Mouse (Mus musculus) layer of hippocampus, adult 2 months (tissue): Measurements from ENCODE around the gene Syndig1. TPM values are rescaled to one million over a fixed set of nuclear protein-coding genes. Genes with fewer than 3 reads are reported as not detected.

Source experiments
- DNase-seq, 2 experiments: peaks; one replicate each; pipeline ENCODE4 v3.0.0; 2022; ENCODE audit warnings: low spot score in 2 of 2
- H3K27ac ChIP-seq: fragments of 200-600 bp; 2 replicates; pipeline ENCODE4 v1.8.1; 2022
- H3K4me3 ChIP-seq: fragments of 200-600 bp; 2 replicates; pipeline ENCODE4 v1.8.1; 2022; ENCODE audit warnings: mild to moderate bottlenecking
- CTCF ChIP-seq: fragments of 200-600 bp; conservative IDR thresholded peaks from 2 replicates; pipeline ENCODE4 v1.8.1; 2022; ENCODE audit warnings: antibody characterized with exemption, mild to moderate bottlenecking, moderate library complexity
- total RNA-seq, 2 experiments: library from RNA; stranded (reverse); gene quantifications; 2 replicates each; pipeline ENCODE4 v1.2.3; 2021

Syndig1 gene
- total RNA-seq, 2 experiments from 2014 or later: 37.8 to 41.5 TPM

DNA sequence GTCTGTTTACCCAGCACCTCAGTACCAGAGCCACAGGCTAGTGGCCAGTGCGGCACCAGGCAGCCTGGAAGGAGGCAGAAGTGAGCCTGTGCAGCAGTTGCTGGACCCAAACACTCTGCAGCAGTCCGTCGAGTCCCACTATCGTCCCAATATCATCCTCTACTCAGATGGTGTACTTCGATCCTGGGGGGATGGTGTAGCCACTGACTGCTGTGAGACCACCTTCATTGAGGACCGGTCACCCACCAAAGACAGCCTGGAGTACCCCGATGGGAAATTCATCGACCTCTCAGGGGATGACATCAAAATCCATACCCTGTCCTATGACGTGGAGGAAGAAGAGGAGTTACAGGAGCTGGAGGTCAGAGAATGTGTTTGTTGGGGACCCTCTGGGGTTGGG is 70.6 kb downstream of the Syndig1 start:
- no peak for DNase-seq
- Histone ChIP-seq H3K27ac (no peak overlapping the region), H3K4me3 (no peak overlapping the region)
- TF ChIP-seq CTCF: no peak

DNA sequence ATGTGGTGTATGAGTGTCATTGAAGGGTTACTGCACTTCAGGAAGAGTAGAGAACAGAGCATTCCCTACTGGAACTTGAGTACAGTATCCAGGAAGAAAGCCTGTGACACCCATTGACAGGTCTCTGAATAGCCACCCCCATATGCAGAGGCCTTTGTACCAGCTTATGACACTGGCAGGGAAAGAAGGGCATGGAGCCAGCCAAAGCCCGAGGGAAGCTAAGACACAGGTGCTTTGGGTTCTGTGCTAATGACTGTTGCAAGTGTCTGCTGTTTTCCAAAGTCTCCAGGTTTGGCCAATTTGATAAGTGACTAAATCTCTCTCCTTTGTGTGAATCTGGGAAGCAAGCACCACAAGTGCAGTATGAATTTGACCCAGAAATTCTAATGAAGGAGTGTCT is 71.6 kb downstream of the Syndig1 start:
- Histone ChIP-seq H3K4me3 (no peak overlapping the region), H3K27ac (no peak overlapping the region)
- TF ChIP-seq CTCF: no peak
- no peak for DNase-seq

- no peak for DNase-seq
- no peak for TF ChIP-seq CTCF
- Histone ChIP-seq H3K4me3 (no peak overlapping the region), H3K27ac (no peak overlapping the region)
Measured at GRCm38 (mm10) chr2:149904405-149904804, 75.4 kb downstream of the Syndig1 start.

DNA sequence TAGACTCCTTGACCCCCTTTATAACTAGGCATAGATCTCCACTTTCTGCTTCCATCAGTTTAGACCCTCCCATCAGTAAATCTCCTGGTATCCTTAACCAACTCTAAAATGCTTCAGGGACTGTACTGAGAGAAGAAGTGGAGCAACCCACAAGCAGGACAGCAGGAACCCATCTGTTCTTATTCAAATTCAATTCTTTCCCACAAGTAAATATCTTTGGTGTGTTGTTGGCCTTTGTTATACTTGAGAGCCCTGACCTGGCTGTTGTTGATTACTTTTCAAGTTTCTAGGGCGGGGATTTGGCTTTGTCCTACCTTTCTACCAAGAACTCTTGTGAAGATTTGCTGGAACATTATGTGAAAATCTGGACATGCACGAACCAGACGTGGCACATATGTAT is 77.7 kb downstream of the Syndig1 start:
- TF ChIP-seq CTCF: no peak
- no peak for DNase-seq
- Histone ChIP-seq H3K4me3 (no peak overlapping the region), H3K27ac (no peak overlapping the region)

DNA sequence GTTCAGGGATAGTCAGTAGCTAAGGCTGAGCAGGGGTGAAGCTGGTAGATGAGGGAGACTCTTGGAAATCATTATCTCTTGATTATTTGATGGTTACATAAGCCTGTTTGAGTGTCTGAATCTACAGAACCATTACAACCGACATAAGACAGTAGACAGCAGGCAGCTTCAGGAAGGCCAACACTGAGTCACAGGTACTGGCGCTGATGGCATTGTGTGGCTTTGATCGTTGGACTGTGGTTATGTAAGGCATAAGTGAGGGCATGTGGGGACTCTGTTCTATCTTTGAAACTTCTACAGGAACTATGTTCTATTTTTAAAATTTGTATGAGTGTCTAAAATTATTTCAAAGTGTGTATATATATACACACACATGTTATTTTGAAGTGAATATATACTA is 88.2 kb downstream of the Syndig1 start:
- DNase-seq: no peak

DNA sequence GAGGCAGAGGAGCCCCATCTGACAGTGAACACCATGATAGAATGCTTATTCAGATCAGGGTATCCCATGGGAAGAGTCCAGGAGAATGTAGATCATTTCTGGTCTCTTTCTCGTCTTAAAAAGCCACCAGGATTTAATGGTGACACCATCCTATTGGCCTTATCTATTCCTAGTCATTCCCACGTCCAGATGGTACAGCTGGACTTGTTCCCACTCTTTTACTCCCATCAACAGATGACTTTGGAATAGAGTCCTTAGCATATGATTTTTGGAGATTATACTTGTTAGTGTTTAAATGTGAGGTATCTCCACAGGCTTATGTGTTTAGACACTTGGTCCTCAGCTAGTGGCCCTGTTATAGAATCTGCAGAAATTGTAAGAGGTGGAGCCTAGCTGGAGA is 94.5 kb downstream of the Syndig1 start:
- H3K4me3 ChIP-seq: no peak overlapping the region
- DNase-seq: no peak

More for the DNA sequence above, 88.2 kb downstream of the Syndig1 start:
- Histone ChIP-seq H3K27ac (no peak overlapping the region), H3K4me3 (no peak overlapping the region)
- no peak for TF ChIP-seq CTCF

DNA sequence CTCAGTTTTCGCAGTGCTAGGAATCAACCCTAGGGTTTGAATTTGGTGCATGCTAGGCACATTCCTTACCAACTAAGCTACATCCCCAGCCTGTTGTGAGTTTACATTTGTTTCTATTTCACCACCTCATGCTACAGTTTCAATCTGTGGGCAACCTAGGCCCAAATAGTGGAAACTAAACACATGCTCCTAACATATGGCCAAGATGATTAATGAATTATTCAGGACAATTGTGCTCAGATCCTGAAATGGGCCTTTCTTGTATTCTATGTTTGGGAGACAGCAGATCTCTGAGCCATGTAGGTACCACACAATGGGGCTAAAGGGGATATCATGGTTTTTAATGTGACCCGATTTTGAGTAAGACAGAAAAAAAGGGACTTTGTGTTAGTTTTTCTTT is 96.9 kb downstream of the Syndig1 start:
- Histone ChIP-seq H3K27ac (no peak overlapping the region), H3K4me3 (no peak overlapping the region)
- no peak for TF ChIP-seq CTCF
- no peak for DNase-seq

More for the DNA sequence above, 94.5 kb downstream of the Syndig1 start:
- no peak for TF ChIP-seq CTCF
- no peak overlapping the region for H3K27ac ChIP-seq

GRCm38 (mm10) chr2:149927001-149927400 is 98.0 kb downstream of the Syndig1 start:
- Histone ChIP-seq H3K4me3 (no peak overlapping the region), H3K27ac (no peak overlapping the region)
- no peak for TF ChIP-seq CTCF
- no peak for DNase-seq

DNA sequence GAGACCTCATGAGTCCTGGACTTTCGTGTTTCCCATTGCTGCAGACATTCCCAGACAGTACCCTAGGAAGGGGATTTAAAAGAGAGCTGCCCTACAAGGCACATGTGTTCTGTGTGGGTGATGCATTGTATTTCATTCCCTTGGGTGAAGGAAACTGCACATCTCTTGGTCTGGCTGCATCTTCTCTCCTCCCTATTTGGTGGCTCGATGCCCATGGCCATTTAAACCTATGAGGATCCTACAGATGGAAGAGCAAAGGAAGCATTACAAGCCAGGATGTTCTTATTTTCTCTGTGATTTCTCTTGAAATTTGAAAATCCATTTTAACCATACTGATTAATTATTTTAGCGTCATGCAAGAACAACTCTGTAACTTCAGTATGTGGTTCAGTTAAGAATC is 98.5 kb downstream of the Syndig1 start:
- no peak for DNase-seq
- no peak overlapping the region for H3K4me3 ChIP-seq
- no peak for TF ChIP-seq CTCF
- H3K27ac ChIP-seq: no peak overlapping the region

DNA sequence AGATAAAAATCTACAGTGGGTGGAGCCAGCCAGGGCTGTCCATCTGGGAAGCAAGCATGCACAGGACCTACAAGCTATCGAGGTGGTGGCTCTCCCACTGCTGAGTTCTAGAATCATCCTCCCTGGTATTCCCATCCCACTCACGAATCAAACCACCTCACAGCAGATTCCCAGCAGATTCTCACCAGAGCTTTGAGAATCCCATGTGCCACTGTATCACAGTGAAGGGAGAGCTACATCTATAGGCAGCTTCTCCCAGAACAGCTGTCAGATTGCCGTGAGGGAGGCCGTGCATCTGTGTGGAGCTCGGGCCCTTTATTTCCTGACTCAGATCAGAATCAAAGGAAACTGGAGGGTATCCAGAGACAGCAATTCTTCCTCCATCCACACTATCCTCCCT is 101.0 kb downstream of the Syndig1 start:
- Histone ChIP-seq H3K27ac (no peak overlapping the region), H3K4me3 (no peak overlapping the region)
- no peak for DNase-seq
- no peak for TF ChIP-seq CTCF

GRCm38 (mm10) chr2:149931111-149931510 is 102.1 kb downstream of the Syndig1 start:
- Histone ChIP-seq H3K4me3 (no peak overlapping the region), H3K27ac (no peak overlapping the region)
- DNase-seq: no peak
- no peak for TF ChIP-seq CTCF

DNA sequence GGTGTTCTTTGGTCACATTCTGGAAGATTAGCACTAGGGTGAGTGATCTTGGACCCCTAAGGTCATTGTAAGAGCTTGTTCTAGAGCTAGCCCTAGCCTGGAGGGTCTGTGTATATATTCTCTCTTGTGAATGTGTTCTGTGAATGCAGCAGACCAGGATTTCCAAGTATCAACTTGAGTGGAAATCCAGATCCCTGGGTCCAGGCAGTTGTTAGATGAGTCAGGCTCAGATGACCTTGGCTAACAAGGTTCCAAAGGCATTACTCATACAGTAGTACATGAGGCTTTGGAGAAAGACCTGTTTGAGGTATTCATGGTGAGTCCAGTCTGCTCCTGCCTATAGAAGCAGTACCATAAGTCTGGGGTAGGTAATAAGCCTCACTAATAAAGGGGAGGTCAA is 103.1 kb downstream of the Syndig1 start:
- Histone ChIP-seq H3K27ac (no peak overlapping the region), H3K4me3 (no peak overlapping the region)
- TF ChIP-seq CTCF: no peak
- DNase-seq: no peak

- TF ChIP-seq CTCF: no peak
- H3K27ac ChIP-seq: no peak overlapping the region
- no peak overlapping the region for H3K4me3 ChIP-seq
- DNase-seq: no peak
Measured at GRCm38 (mm10) chr2:149933247-149933898, 104.4 kb downstream of the Syndig1 start.

- Histone ChIP-seq H3K27ac (no peak overlapping the region), H3K4me3 (no peak overlapping the region)
- TF ChIP-seq CTCF: no peak
- DNase-seq: no peak
Measured at GRCm38 (mm10) chr2:149934139-149934538, 105.1 kb downstream of the Syndig1 start.
